Mouse (Mus musculus) Patski (cell line): ENCODE data around the gene 2610528J11Rik. TPM values are rescaled to one million over a fixed set of nuclear protein-coding genes. Genes with fewer than 3 reads are reported as not detected.
A peak's percentile ranks its signal among the peaks of the same experiment; 100 is the strongest.

Source experiments
- ATAC-seq: fragments of 100-300 bp; one replicate; pipeline ENCODE4 v1.8.0; 2021
- CTCF ChIA-PET: fragments of 350-600 bp; sonication (Branson Sonifier 250); formaldehyde crosslinking; loops from one replicate; lab custom pipeline; 2022; ENCODE audit warnings: inconsistent platforms; lab: Charles Lee
- POLR2A ChIA-PET: fragments of 350-600 bp; sonication (Branson Sonifier 250); formaldehyde crosslinking; loops from one replicate; lab custom pipeline; 2022; ENCODE audit warnings: antibody characterized with exemption, inconsistent platforms; lab: Charles Lee
- DNase-seq: peaks from one replicate; pipeline ENCODE4 v3.0.0-alpha.2; 2011; ENCODE audit warnings: low read depth, low spot score
- H3K27me3 ChIP-seq: fragments of 371-371 bp; one replicate; pipeline ENCODE4 v1.5.1; 2021
- CTCF ChIP-seq: fragments of 100-300 bp; IDR thresholded peaks from one replicate; pipeline ENCODE4 v1.5.1; 2021
- in situ Hi-C: fragments of 300-500 bp; cut with MboI; formaldehyde crosslinking; loops from 3 replicates; pipeline ENCODE4 v1.11.1; 2018; ENCODE audit warnings: low pct_unique_long_range_greater_than_20kb, mixed read lengths
- polyA plus RNA-seq: library from polyadenylated mRNA; unstranded; gene quantifications from one replicate; pipeline ENCODE4 v1.2.3, GENCODE M21; 2021

The 2610528J11Rik gene
- polyA plus RNA-seq, 1 experiment from 2014 or later: not detected

GRCm38 (mm10) chr4:118566161-118566676, 39.4 kb downstream of the 2610528J11Rik start:
- POLR2A ChIA-PET: no interaction called here
- in situ Hi-C loops: loop anchor here (5.0 to 10.0 kb wide), 2 partner anchors 159 to 361 kb away; partner anchors contain the start of genes Med8 and Szt2
- H3K27me3 ChIP-seq: peaks cover 10% of the 10 kb centered on the region
- DNase-seq: peak; percentile 17
- no peak for ATAC-seq
- CTCF ChIA-PET: interaction anchor here (0.9 to 2.0 kb wide), 6 partner anchors 9 to 145 kb away, joined by 3 to 7 read pairs (median 4); no protein-coding TSS in a partner anchor
- TF ChIP-seq CTCF: peak; percentile 76

GRCm38 (mm10) chr4:118568709-118569108, 41.9 kb downstream of the 2610528J11Rik start:
- ChIA-PET CTCF (no interaction called here), POLR2A (no interaction called here)
- H3K27me3 ChIP-seq: peaks cover 14% of the 10 kb centered on the region
- in situ Hi-C loops: loop anchor here (5.0 to 10.0 kb wide), 2 partner anchors 161 to 364 kb away; partner anchors contain the start of genes Med8 and Szt2
- ATAC-seq (no peak), DNase-seq (no peak)
- TF ChIP-seq CTCF: no peak

- POLR2A ChIA-PET: no interaction called here
- DNase-seq: no peak
- in situ Hi-C loops: loop anchor here (5.0 to 10.0 kb wide), 2 partner anchors 162 to 365 kb away; partner anchors contain the start of genes Med8 and Szt2
- ATAC-seq: no peak
- TF ChIP-seq CTCF: no peak
- H3K27me3 ChIP-seq: peaks cover 14% of the 10 kb centered on the region
- CTCF ChIA-PET: no interaction called here
These were observed 42.5 kb downstream of the 2610528J11Rik start for GRCm38 (mm10) chr4:118569320-118569719.

- no peak for ATAC-seq
- in situ Hi-C loops: no loop called here
- ChIA-PET POLR2A (no interaction called here), CTCF (interaction anchor here (1.1 kb wide), 1 partner anchor 148 kb away, joined by 3 read pairs; no protein-coding TSS in a partner anchor)
- no peak for DNase-seq
- TF ChIP-seq CTCF: no peak
- peaks cover 14% of the 10 kb centered on the region for H3K27me3 ChIP-seq
These were observed 44.6 kb downstream of the 2610528J11Rik start for GRCm38 (mm10) chr4:118571441-118571840.

- in situ Hi-C loops: no loop called here
- ChIA-PET POLR2A (no interaction called here), CTCF (interaction anchor here (0.8 to 1.3 kb wide), 4 partner anchors 9 to 154 kb away, joined by 3 to 4 read pairs (median 4); no protein-coding TSS in a partner anchor)
- ATAC-seq: no peak
- TF ChIP-seq CTCF: peak; percentile 82
- peaks cover 16% of the 10 kb centered on the region for H3K27me3 ChIP-seq
- peak; percentile 20 for DNase-seq
These were observed 49.3 kb downstream of the 2610528J11Rik start for GRCm38 (mm10) chr4:118576097-118576496.

GRCm38 (mm10) chr4:118579313-118579712, 52.5 kb downstream of the 2610528J11Rik start:
- POLR2A ChIA-PET: no interaction called here
- CTCF ChIA-PET: no interaction called here
- no peak for ATAC-seq
- in situ Hi-C loops: no loop called here
- H3K27me3 ChIP-seq: peaks cover 13% of the 10 kb centered on the region
- TF ChIP-seq CTCF: peak; percentile 60
- no peak for DNase-seq

Other genes starting within 250 kb of the 2610528J11Rik start
- 5.9 TPM for gene Ptprf, start 235.6 kb upstream of the 2610528J11Rik start, polyA plus RNA-seq
- gene Szt2, start 117.7 kb upstream of the 2610528J11Rik start, polyA plus RNA-seq: 14.7 TPM
- 44.5 TPM for gene Med8, start 117.7 kb upstream of the 2610528J11Rik start, polyA plus RNA-seq
- gene Elovl1, start 98.9 kb upstream of the 2610528J11Rik start, polyA plus RNA-seq: 63.5 TPM
- gene Cdc20, start 89.6 kb upstream of the 2610528J11Rik start, polyA plus RNA-seq: 60.1 TPM
- gene Mpl, start 69.5 kb upstream of the 2610528J11Rik start, polyA plus RNA-seq: not detected
- gene Tie1, start 36.9 kb upstream of the 2610528J11Rik start, polyA plus RNA-seq: not detected
- 0.42 TPM for gene Tmem125, start 17.0 kb downstream of the 2610528J11Rik start, polyA plus RNA-seq
- 0.04 TPM for gene Cfap57, start 93.8 kb downstream of the 2610528J11Rik start, polyA plus RNA-seq
- 75.4 TPM for gene Ebna1bp2, start 93.8 kb downstream of the 2610528J11Rik start, polyA plus RNA-seq
- gene Olfr62, start 132.0 kb downstream of the 2610528J11Rik start, polyA plus RNA-seq: not detected
- not detected for gene Olfr1342, start 165.8 kb downstream of the 2610528J11Rik start, polyA plus RNA-seq
- gene Olfr1341, start 176.5 kb downstream of the 2610528J11Rik start, polyA plus RNA-seq: not detected
- gene Olfr1340, start 193.1 kb downstream of the 2610528J11Rik start, polyA plus RNA-seq: not detected
- gene Olfr1339, start 205.2 kb downstream of the 2610528J11Rik start, polyA plus RNA-seq: not detected
- gene Olfr1338, start 231.7 kb downstream of the 2610528J11Rik start, polyA plus RNA-seq: not detected